Mouse (Mus musculus) left cerebral cortex, postnatal 10 days (tissue): ENCODE measurements at regions not wholly inside any gene's neighbourhood (a gene's known extent, or its start where the extent isn't known, plus 50 kb on each side); places are given as distances from the start of the nearest gene placed in this dataset.
A peak's percentile ranks its signal among the peaks of the same experiment; 100 is the strongest.

ENCODE experiments used
- DNase-seq, 2 experiments: peaks; one replicate each; pipeline ENCODE4 v3.0.0; 2021 to 2022; ENCODE audit warnings: low spot score in 2 of 2, mixed read lengths in 1 of 2; ENCODE audit errors: extremely low spot score in 1 of 2
- intact Hi-C: fragments of 180-260 bp; cut with DNase I; formaldehyde crosslinking; loops from one replicate; pipeline ENCODE4 v1.15.1; 2025

DNA sequence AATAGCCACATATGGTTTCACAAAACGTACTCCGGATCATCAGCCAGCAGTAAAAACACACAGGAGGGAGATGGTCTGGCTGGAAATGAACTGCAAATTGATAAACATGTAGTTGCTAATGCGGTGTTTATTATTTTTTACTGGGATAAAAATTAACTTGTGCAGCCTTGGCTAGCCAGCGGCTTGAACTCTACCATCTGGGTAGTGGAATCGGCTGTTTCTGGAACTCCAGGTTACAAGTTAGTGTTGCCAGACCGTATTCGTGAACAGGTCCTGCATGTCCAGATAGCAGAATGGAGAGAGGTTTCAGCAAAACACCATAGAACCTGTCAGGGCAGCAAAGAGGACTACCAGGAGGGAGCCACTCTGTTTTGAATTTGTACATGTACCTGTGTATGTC lies 107.4 kb downstream of the Tomm20 start:
- intact Hi-C loops: loop anchor here (5.0 to 10.0 kb wide), 2 partner anchors 81 to 173 kb away; no protein-coding TSS in a partner anchor
- no peak for DNase-seq

DNA sequence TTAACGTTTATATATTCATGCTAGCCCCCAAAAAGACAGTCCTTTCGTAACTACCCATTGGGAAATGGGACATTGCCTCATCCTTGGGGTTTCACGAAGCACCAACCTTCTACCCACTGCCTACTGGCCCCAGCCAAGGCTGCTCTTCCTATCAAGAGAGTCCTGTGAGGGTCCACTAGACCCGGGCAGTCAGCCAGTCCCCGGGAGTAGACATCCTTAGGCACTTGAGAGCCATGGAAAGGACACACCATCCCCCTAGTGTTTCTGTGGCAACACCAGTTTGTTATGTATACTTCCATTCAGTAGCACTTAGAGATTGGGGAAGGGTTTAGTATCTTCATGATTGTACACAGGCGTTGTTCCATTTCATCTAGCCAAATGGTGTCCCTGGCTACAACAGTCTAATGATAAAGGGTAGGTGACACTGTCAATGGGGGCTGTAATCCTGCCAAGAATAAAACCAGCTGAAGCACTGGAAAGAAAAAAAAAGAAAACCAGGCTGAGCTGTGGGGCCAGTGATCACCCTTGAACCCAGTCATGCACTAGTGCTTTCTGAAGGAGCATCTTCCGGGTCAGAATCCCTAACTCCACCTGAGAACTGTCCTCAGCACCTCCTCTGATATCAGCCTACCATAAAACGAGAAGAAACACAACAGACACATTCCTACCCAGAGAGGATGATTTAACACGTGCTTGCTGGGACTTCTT lies 108.2 kb downstream of the Tomm20 start:
- DNase-seq: peak in 1 of 2 experiments; percentile 34
- intact Hi-C loops: loop anchor here (5.0 to 10.0 kb wide), 2 partner anchors 80 to 173 kb away; no protein-coding TSS in a partner anchor

DNA sequence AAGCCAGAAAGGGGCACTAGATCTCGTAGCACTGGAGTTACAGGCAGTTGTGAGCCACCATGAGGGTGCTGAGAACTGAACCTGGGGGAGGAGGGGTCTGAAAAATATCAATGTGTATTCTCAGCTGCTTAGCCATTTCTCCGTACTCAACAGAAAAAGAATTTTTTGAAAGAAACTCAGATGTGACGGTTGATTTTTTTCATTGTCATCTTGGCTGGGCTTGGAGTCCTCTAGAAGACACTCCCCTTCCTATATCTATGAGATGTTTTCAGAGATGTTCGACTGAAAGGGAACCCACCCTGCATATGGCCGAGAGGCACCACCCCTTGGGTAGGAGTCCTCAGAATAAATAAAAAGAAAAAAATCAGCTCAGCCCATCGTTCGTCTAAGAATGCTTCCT lies 110.1 kb downstream of the Tomm20 start:
- no peak for DNase-seq
- intact Hi-C loops: loop anchor here (5.0 to 10.0 kb wide), 2 partner anchors 78 to 171 kb away; no protein-coding TSS in a partner anchor

DNA sequence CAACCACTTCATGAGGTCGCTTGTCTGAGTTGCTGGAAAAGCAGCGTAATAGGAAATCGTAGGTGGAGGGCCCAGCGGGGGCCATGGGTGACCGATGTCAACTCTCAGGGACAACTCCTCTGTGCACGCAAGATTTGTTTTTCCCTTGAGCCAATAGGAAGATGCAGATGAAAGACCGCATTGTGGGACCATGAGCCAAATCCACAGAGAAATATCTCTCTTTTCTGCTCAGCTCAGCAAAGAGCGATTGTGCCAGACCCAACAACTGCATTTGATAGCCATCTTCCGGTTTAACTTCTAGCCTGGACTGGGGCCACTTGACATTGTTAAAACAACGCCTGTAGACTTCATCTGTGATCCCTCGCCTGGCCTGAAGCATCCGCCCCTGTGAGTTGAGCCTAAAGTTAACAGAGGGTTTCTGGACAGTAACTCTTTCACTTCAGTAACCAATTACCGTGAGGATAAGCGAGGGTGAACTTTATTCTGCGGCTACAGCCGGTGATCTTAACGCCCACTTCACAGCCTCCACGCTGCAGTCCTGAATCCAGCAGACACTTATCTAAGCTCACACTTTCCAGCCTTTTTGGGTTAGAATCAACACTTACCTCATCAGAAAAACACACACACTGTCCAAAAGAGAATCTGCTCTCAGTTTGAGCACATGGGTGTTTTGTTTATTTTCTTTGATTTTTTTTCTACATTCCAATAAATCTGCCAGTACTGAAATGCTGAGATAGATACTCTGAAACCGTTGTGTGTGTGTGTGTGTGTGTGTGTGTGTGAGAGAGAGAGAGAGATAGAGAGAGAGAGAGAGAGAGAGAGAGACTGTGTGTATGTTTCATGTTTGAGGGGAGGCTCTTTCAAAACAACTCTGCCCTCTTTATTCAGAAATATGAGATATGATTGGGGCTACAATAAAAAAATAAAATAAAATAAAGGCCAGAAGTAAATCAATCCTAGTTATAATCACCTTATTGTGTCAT lies 111.9 kb downstream of the Tomm20 start:
- intact Hi-C loops: loop anchor here (5.0 to 10.0 kb wide), 2 partner anchors 169 to 241 kb away; partner anchors contain the start of gene Irf2bp2
- DNase-seq: peak in 1 of 2 experiments; percentile 59

DNA sequence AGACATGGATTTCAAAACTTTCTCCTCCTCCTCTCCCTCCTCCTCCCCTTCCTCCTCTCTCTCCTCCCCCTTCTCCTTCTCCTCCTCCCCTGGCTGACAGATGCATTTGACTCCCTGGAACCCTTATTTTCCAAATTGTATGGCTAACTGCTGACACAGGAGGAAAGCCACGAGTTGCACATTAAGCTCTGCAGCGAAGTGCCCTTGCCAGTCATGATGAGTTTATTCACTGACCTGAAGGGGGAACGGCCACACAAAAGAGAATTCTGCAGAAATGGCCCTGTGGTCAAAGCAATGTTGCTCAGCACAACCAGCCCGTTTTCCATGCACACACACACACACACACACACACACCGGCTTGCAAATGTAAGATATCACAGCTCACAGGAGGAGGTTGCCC lies 112.6 kb downstream of the Tomm20 start:
- DNase-seq: no peak
- intact Hi-C loops: loop anchor here (5.0 to 10.0 kb wide), 2 partner anchors 168 to 241 kb away; partner anchors contain the start of gene Irf2bp2

DNA sequence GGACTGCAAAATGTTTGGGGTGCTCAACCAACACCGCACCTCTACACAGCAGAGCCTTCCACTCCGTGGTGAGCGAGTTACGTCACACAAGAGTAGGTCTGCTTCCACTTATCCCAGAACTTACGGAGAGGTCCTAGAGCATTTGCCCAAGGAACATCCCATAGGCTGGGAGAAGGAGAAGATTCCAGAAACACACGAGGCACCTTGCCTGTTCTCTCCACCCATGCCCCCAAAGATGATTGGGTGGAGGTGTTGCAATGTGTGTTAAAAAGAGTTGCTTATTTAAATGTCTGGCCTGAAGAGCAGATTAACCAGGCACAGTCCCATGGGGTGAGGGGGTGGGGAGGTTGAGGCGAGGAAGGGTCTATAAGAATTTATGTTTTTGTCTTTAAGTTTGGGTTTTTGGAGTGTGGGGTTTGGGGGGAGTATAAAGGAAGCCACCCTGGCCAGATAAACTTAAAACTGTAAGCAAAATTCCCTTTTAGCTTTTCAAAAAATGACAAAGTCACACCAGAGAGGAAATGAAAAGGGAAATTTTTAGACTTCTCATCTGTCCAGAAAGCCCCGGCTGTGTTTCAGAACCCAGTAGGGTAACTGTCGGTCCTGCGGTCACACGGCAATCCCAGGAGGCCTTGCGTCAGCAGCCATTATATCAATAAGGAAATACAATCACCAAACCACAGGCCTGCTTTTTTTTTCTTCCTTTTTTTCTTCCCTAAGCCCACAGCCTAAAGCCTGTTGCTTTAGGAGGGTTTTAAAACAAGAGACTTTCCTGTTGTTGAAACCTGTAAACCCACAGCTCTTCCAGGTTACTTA lies 113.3 kb downstream of the Tomm20 start:
- intact Hi-C loops: loop anchor here (5.0 to 10.0 kb wide), 2 partner anchors 168 to 240 kb away; partner anchors contain the start of gene Irf2bp2
- DNase-seq: peak in 1 of 2 experiments; percentile 68

DNA sequence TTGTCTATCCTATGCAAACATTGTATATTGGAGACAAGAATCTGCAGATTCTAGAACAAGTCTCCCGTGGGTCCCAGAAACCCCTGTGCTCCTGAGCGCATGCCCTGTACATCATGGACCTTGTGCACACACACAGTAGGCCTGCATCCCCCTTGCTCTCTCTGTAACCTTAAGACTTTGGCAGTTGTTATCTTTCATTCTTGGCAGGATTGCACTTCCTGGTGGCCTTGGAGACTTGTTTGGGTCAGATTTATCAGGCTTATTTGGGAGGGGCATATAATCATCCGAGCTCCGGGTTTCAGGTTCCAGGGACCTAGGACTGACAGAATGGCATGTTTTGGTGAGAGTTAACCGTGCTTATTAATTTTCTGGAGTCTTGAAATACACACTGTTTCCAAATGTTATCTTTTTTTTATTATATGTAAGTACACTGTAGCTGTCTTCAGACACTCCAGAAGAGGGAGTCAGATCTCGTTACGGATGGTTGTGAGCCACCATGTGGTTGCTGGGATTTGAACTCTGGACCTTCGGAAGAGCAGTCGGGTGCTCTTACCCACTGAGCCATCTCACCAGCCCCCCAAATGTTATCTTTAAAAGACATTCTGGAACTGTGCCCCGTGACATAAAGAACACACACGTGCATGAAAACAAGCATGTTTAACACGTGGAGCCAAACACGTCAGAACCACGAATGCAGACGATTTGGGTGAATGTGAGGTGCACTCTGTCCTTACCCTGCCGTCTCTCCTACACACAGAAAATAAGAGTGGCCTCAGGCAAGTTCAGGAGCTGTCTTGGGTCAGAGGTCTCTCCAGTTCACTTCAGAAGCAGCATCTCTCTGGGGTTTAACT lies 114.1 kb downstream of the Tomm20 start:
- intact Hi-C loops: loop anchor here (5.0 to 10.0 kb wide), 2 partner anchors 167 to 239 kb away; partner anchors contain the start of gene Irf2bp2
- DNase-seq: no peak

DNA sequence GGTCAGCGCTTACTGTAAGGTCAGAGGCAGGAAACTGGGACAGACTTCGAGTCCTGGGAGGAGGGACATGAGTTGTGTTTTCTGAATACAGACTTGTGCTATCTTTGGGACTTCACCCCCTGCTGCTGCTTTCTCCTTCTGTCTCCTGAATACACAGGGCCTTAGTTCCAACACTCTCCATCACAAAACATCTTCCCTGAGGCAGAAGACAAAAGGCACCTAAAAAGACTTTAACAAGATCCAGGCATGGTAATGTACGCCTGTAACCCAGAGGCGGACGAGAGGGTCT lies 115.5 kb downstream of the Tomm20 start:
- no peak for DNase-seq
- intact Hi-C loops: loop anchor here (5.0 to 10.0 kb wide), 2 partner anchors 165 to 238 kb away; partner anchors contain the start of gene Irf2bp2

DNA sequence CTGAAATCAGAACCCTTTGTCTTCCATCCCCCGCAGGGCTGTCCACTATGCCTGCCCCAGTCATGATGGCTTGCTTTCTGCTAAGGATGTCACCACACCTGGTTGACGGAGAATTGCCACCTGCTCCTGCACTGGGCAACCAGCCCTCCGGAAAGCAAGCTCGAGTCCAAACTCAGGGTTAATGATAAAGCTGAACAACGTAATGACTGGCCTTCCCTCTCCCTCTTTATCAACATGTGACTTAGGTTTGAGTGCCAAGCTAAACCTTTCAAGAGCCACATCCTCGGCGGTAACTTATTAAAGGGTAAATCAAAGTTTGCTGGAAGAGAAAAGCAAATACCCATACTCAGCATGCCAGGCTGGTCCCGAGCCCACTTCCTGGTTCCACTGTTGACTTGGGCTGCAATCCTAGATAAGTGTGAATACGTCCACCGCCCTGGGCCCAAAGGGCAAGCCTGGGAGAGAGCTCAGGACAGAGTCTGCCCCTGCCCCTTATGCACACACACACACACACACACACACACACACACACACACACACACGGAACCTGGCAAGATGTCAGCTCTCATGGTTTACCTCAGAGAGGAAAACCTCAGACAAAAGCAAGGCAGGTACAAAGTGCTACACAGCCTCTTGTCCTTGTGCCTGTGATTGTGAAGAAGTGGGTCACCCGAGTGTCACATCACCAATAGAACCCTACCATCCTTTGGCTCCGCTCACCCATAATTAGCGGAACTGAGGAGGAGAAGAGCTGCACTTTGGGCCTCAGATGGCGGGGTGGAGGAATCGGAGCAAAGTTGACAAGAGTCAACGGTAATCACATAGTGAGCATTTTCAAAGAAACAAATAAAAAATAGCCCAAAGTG lies 116.0 kb downstream of the Tomm20 start:
- DNase-seq: peak in 1 of 2 experiments; percentile 56
- intact Hi-C loops: loop anchor here (5.0 to 10.0 kb wide), 2 partner anchors 165 to 237 kb away; partner anchors contain the start of gene Irf2bp2

DNA sequence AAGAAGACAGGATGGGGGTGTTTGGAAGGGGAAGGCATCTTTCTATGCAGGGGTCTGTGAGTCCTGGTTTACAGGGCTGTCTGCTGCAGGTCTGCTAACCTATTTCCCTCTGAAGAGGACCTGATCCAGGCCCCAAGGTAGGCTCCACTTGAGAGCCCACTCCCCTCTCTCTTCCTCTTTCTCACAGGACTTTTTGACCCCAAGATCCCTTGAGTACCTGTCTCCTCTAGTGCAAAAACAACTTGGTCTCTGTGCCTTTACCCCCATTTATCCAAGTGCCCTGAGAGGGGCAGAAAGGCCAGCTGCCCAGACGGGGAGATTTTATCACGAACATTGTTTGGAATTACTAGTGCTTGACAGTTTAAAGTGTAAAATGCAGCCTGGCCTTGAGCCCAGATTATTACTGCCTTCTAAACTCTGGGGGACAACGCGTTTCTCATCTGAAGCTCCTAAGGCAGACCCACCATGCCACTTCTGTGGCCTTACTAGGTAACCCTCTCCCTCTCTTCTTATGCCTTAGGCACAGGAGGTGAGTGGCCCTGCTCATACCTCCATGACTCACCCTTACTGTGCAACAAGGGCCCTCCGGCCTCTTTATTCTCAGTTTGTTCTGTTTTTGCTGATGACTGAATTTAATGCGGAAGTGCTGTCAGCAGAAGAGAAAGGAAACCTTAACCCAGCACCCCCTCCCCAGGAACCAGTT lies 117.8 kb downstream of the Tomm20 start:
- intact Hi-C loops: no loop called here
- DNase-seq: no peak

DNA sequence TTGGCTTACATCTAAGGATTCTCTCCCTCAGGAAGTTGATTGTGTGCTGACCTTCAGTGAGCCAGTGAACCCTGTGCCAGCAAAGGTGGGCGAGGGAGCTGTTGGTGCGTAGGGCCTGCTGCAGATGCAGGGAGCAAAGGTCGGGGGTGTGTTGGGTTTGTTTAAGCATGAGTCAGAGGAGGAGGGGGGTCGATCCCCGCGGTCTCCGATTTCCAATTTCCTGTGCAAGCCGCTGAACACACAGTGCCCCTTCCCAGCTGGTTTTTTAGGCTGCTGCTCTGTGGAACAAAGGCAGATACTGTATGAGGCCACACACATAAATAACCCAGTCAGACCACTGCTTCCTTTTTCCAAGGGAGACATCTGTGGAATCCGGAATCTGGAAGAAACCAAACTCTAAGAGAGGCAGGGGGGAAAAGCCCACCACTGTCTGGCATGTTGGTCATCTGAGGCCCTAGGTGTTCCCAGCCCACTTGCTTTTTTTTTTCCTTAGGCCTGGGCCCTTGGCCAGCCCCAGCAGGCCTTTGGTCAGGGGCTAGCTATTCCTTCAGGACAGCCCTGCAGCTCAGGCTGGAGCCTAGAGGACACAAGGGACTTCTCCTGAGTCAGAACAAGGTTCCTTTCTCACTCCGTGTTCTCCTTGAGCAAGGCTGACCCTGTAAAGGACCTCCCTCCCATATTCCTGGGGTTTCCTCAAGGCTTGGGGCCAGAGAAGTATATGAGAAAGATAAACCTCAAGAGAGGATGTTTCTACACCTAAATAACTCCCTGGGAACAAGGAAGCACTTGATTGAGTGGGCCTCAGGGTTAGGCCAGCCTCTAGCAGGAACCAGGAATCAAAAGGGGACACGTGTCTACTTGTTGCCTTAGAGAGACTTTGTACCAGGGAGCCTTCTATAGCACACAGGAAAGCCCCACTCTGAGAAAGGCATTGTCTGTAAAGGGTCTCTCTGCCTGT lies 119.0 kb downstream of the Tomm20 start:
- DNase-seq: peak; percentile 70 to 84
- intact Hi-C loops: no loop called here

DNA sequence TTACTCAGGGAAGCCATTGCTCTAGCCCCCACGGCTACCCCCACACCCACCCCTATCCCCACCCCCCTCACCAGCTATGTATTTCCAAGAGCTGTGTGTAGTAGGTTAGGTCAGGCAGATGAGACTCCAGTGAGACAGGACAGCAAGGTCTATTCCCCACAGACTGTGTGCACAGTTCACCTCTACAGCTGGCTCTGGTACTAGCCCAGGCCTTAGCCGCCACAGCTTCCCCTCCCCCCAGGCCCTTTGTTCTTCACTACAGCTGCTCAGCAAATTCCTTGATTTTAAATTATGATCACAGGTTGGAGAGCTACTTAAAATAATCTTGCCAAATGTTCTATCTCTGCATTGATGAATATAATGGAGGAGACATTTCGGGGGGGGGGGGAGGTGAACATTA lies 119.8 kb downstream of the Tomm20 start:
- intact Hi-C loops: no loop called here
- DNase-seq: peak in 1 of 2 experiments; percentile 79

DNA sequence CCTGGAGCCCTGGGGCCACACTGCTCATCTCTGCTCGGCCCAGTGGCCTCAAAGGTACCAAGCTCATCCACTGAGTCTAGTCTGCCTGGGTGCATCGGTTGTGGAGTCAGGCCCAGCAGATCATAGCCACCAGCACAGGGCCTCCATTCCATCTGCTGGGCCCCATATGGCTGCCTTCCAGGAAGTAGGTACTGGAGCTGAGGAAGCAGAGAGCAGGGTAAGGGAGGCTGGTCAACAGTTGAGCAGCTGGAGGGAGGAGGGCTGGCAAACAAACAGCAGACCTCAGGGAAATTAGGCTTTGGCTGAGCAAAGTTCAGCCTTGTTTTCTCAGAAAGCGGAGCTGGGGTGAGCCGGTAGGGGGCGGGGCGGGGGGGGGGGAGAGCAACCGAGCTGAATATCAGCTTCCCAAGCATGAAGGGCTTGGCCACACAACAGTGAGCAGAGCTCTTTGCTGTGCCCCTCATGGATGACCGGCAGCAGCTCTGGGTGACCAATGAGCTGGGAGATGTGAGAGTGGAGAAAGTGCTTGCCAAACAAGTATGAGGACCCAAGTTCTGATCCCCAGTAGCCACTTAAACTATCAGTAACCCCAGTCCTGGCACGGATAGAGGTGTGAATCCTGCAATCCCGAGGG lies 121.0 kb downstream of the Tomm20 start:
- intact Hi-C loops: no loop called here
- peak in 1 of 2 experiments; percentile 72 for DNase-seq

DNA sequence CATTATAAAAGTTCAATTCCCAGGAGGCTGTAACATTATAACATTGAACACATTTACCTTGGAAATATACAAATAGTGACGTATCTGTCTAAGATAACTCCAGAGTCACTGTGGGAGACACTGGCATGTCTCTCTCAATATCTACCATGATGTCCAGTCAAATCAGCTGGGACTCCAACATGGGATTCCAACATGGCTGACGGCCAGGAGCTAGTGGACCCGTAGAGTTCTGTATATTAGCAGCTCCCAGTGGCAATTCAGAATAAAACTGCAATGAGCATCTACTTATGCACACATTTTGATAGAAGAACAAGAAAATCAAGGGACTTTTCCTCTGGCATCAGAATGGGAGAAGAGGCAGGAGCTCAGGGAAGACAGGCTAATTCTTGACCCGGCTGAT lies 123.4 kb downstream of the Tomm20 start:
- intact Hi-C loops: no loop called here
- no peak for DNase-seq

DNA sequence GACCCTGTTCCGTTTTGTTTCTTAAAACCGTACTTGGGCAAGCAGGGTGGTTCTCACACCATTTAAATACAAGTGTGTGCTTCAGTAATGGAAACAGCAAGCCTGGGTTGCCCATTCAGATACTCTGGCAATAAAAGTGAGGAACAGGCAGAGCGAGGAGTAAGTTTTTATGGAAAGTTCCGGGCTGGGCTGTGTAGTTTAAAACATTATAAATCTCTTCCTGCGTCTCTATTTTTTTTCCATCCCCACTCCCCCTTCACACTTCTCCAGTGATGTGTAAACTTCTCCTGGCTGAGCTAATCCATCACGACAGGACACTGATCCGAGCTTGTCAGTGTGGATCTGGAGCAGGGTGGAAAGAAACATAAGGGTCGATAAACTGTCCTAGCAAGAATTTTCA lies 124.4 kb downstream of the Tomm20 start:
- DNase-seq: no peak
- intact Hi-C loops: no loop called here
